Mouse (Mus musculus) CD4-positive, CD25-positive, alpha-beta regulatory T cell (primary cell): ENCODE data around the gene Raver2. TPM values are rescaled to one million over a fixed set of nuclear protein-coding genes. Genes with fewer than 3 reads are reported as not detected.

Experiments
- polyA plus RNA-seq: library from polyadenylated mRNA; unstranded; fragments of 100-300 nt; shearing (Covaris generic); gene quantifications from one replicate; pipeline ENCODE4 v1.2.1, GENCODE M21; 2017

The Raver2 gene
- 2.8 TPM for polyA plus RNA-seq

DNA sequence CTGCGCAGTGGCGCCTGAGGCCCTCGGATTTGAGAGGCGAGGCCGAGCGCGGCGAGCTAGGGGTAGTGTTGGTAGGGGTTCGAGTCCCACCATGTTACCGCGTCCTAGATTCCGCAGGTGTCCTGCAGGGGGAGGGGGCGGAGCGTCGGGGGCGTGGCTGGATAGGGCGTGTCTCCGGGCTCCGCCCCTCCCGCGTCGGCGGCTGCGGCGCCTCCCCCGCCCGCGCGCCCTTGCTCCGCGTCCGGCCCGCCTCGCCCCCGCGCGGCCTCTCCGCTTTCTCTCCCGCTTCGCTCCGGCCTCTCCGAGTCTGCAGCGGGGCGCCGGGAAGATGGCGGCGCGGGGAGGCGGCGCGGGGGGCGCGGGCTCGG is at the start of gene Raver2:
Raver2 (plus strand) TSS at position 198 of the 368 bp plus-strand sequence.

GRCm38 (mm10) chr4:101020596-101020995 is 48.2 kb upstream of the Raver2 start, which contains the start of gene Gm10577:
TSS of gene Gm10577 (minus strand) at chr4:101020696.

Other genes starting within 250 kb of the Raver2 start
- gene Gm10577, start 48.3 kb upstream of the Raver2 start, polyA plus RNA-seq = not detected
- gene Jak1, start 196.3 kb downstream of the Raver2 start, polyA plus RNA-seq = 632 TPM